Mouse (Mus musculus) stomach, embryonic 16.5 days (tissue): Measurements from ENCODE around the gene Patj. TPM values are rescaled to one million over a fixed set of nuclear protein-coding genes. Genes with fewer than 3 reads are reported as not detected.
A peak's percentile ranks its signal among the peaks of the same experiment; 100 is the strongest.
"Not testable (repeated sequence)": the region's sequence is repeated elsewhere in the genome, so short reads cannot be mapped to it uniquely, and the experiment has no call there.

Source experiments
- ATAC-seq: fragments of 200-750 bp; cut with Nextera tagmentation; 2 replicates; pipeline ENCODE4 v1.8.0; 2017; ENCODE audit warnings: moderate number of reproducible peaks, moderate TSS enrichment; ENCODE audit not compliant: insufficient read depth, low FRiP score
- H3K27ac ChIP-seq: fragments of 300-500 bp; sonication (generic); 2 replicates; pipeline ENCODE4 v1.5.1; 2014; ENCODE audit warnings: low read length
- H3K27me3 ChIP-seq: fragments of 300-500 bp; sonication (generic); 2 replicates; pipeline ENCODE4 v1.6.1; 2014; ENCODE audit warnings: low read length, control low read depth, mixed read lengths; ENCODE audit not compliant: control insufficient read depth, insufficient read depth
- H3K36me3 ChIP-seq: fragments of 300-500 bp; sonication (generic); 2 replicates; pipeline ENCODE4 v1.6.1; 2014; ENCODE audit warnings: low read length; ENCODE audit not compliant: control insufficient read depth, insufficient read depth
- H3K4me1 ChIP-seq: fragments of 300-500 bp; sonication (generic); 2 replicates; pipeline ENCODE4 v1.6.1; 2014; ENCODE audit warnings: low read length, control low read depth, mixed read lengths; ENCODE audit not compliant: control insufficient read depth, insufficient read depth
- H3K4me2 ChIP-seq: fragments of 300-500 bp; sonication (generic); 2 replicates; pipeline ENCODE4 v1.6.1; 2014; ENCODE audit warnings: low read depth, low read length, mixed read lengths
- H3K4me3 ChIP-seq: fragments of 300-500 bp; sonication (generic); replicated peaks from 2 replicates; pipeline ENCODE4 v1.5.1; 2014; ENCODE audit warnings: mild to moderate bottlenecking, low read length
- H3K9ac ChIP-seq: fragments of 300-500 bp; sonication (generic); 2 replicates; pipeline ENCODE4 v1.6.1; 2014; ENCODE audit warnings: low read length
- H3K9me3 ChIP-seq: fragments of 300-500 bp; sonication (generic); replicated peaks from 2 replicates; pipeline ENCODE4 v1.6.1; 2016; ENCODE audit warnings: low read length, control low read depth; ENCODE audit not compliant: control insufficient read depth
- WGBS: fragments of 180-500 bp; shearing (Covaris S2); extraction: QIAGEN DNeasy Blood & Tissue Kit; methylation state at CpG from one replicate; pipeline ENCODE4 v1.1.7; 2014; 5-methylcytosine and 5-hydroxymethylcytosine counted together
- polyA plus RNA-seq: library from polyadenylated mRNA; unstranded; fragments of >200 nt; fragmentation: Nextera tagmentation; extraction: Ambion mirVana; gene quantifications from 2 replicates; pipeline ENCODE4 v1.2.1, GENCODE M21; 2015

Gene Patj
- polyA plus RNA-seq, 1 experiment from 2014 or later, result 19.0 TPM

DNA sequence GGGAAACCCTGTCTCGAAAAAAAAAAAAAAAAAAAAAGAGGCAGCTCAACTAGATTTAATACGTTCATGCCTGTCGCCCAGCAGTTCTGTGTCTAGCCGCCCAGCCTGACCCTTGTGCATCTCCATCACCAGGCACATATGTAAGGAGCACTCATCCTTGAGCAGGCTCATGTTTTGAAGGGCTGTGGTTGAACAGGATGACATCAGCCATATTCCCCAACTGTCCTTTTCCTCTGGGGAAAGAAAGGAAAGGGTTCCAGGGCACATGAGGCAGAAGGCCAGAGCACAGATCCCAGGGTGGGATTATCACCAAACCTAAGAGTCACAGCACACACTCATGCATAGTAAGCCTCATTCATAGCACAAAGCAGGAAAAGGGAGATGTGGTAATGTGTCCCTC lies 302.3 kb downstream of the Patj start:
- ATAC-seq, result no peak

GRCm38 (mm10) chr4:98698921-98699320 lies 303.3 kb downstream of the Patj start:
- Histone ChIP-seq H3K4me3 (no peak overlapping the region), H3K4me1 (no peaks in the 10 kb centered on the region), H3K4me2 (no peak overlapping the region), H3K36me3 (no peaks in the 10 kb centered on the region), H3K9me3 (no peaks in the 10 kb centered on the region), H3K9ac (no peak overlapping the region), H3K27ac (no peak overlapping the region), H3K27me3 (no peaks in the 10 kb centered on the region)
- 64% methylated on average over 3 of the region's 3 CpGs for WGBS
- ATAC-seq, result no peak

More for the DNA sequence above, 302.3 kb downstream of the Patj start:
- WGBS, result 83% methylated on average over 4 of the region's 4 CpGs
- Histone ChIP-seq H3K4me1 (no peaks in the 10 kb centered on the region), H3K27ac (no peak overlapping the region), H3K4me3 (no peak overlapping the region), H3K27me3 (no peaks in the 10 kb centered on the region), H3K36me3 (no peaks in the 10 kb centered on the region), H3K9me3 (no peaks in the 10 kb centered on the region), H3K4me2 (no peak overlapping the region), H3K9ac (no peak overlapping the region)

GRCm38 (mm10) chr4:98700156-98700555 lies 304.6 kb downstream of the Patj start:
- H3K4me2 ChIP-seq, result no peak overlapping the region
- H3K9ac ChIP-seq, result no peak overlapping the region
- 0 out of 2 replicates have a peak, but pooled peaks cover 3% of the 10 kb centered on the region for H3K36me3 ChIP-seq
- no peak for ATAC-seq
- H3K27ac ChIP-seq, result no peak overlapping the region
- no peak overlapping the region for H3K4me3 ChIP-seq
- no peaks in the 10 kb centered on the region for H3K9me3 ChIP-seq
- no peaks in the 10 kb centered on the region for H3K27me3 ChIP-seq
- H3K4me1 ChIP-seq, result no peaks in the 10 kb centered on the region
- WGBS, result 90% methylated on average over 3 of the region's 3 CpGs

GRCm38 (mm10) chr4:98702201-98702894 lies 306.8 kb downstream of the Patj start:
- no peaks in the 10 kb centered on the region for H3K9me3 ChIP-seq
- H3K27me3 ChIP-seq, result no peaks in the 10 kb centered on the region
- 24% methylated on average over 12 of the region's 12 CpGs for WGBS
- H3K4me1 ChIP-seq, result no peaks in the 10 kb centered on the region
- H3K36me3 ChIP-seq, result 0 out of 2 replicates have a peak, but pooled peaks cover 3% of the 10 kb centered on the region
- ATAC-seq, result peak; percentile 48; the same call in 1 of the 2 replicates
- H3K4me3 ChIP-seq, result no peak overlapping the region
- H3K9ac ChIP-seq, result peak overlapping the region; percentile 38; the same call in 1 of the 2 replicates
- H3K4me2 ChIP-seq, result no peak overlapping the region
- 0 out of 2 replicates have a peak overlapping the region, but pooled peaks have one; percentile 39 for H3K27ac ChIP-seq

DNA sequence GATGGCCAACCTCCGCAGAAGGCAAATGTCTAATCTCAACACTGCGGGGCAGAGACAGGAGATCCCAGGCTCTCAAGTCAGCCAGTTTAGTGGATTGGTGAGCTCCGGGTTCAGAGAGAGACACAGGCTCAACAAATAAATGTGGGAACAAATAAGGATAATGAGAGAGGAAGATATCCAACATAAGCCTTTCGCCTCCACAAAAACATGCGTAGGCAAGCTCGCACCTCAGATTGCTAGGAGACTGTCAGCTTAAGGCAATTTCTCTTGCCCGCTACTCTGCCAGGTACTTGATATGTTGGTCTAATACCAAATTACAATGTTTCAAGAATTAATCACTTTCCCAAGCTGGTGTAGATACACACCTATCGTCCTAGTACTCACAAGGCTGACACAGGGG lies 315.3 kb downstream of the Patj start:
- H3K4me1 ChIP-seq, result no peaks in the 10 kb centered on the region
- H3K9ac ChIP-seq, result no peak overlapping the region
- no peak overlapping the region for H3K27ac ChIP-seq
- no peak overlapping the region for H3K4me3 ChIP-seq
- H3K36me3 ChIP-seq, result no peaks in the 10 kb centered on the region
- no peak overlapping the region for H3K4me2 ChIP-seq
- no peaks in the 10 kb centered on the region for H3K27me3 ChIP-seq
- 93% methylated on average over 8 of the region's 8 CpGs for WGBS
- no peaks in the 10 kb centered on the region for H3K9me3 ChIP-seq
- ATAC-seq, result no peak

- no peaks in the 10 kb centered on the region for H3K4me1 ChIP-seq
- no peak overlapping the region for H3K27ac ChIP-seq
- no peaks in the 10 kb centered on the region for H3K27me3 ChIP-seq
- H3K36me3 ChIP-seq, result peaks cover 6% of the 10 kb centered on the region; the same call in 1 of the 2 replicates
- H3K9ac ChIP-seq, result no peak overlapping the region
- no peak overlapping the region for H3K4me2 ChIP-seq
- no peaks in the 10 kb centered on the region for H3K9me3 ChIP-seq
- no peak overlapping the region for H3K4me3 ChIP-seq
- 85% methylated on average over 17 of the region's 17 CpGs for WGBS
- no peak for ATAC-seq
Observed at GRCm38 (mm10) chr4:98717735-98718546, 322.4 kb downstream of the Patj start.

- H3K27ac ChIP-seq, result no peak overlapping the region
- no peak overlapping the region for H3K4me2 ChIP-seq
- H3K27me3 ChIP-seq, result no peaks in the 10 kb centered on the region
- H3K4me1 ChIP-seq, result no peaks in the 10 kb centered on the region
- H3K9me3 ChIP-seq, result no peaks in the 10 kb centered on the region
- 83% methylated on average over 10 of the region's 10 CpGs for WGBS
- H3K4me3 ChIP-seq, result no peak overlapping the region
- ATAC-seq, result no peak
- peaks cover 6% of the 10 kb centered on the region; the same call in 1 of the 2 replicates for H3K36me3 ChIP-seq
- H3K9ac ChIP-seq, result no peak overlapping the region
Observed at GRCm38 (mm10) chr4:98718547-98718917, 322.9 kb downstream of the Patj start.

DNA sequence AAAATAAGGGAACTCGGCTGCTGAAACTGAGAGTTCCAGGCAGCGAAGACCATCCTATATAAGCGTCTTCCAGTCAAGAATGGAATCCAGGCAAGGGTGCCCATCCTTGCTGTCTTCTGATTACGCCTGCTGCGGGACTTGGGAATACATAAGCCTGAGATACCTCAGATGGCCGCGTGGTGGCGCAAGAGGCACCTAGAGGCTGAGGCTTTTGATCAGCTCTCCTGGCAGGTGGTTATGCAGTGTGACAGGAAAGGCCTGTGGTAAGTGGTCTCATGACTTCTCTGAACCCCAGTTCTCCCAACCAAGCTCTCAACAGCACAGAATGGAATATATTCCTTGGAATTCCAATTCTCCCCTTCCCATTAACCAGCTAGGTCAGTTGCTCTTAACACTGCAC lies 326.9 kb downstream of the Patj start:
- Histone ChIP-seq H3K36me3 (peaks cover 6% of the 10 kb centered on the region; the same call in 1 of the 2 replicates), H3K9me3 (no peaks in the 10 kb centered on the region), H3K27me3 (peaks cover 4% of the 10 kb centered on the region), H3K4me2 (no peak overlapping the region), H3K9ac (no peak overlapping the region), H3K4me1 (no peaks in the 10 kb centered on the region), H3K27ac (no peak overlapping the region), H3K4me3 (no peak overlapping the region)
- 13% methylated on average over 8 of the region's 8 CpGs for WGBS
- ATAC-seq, result no peak

DNA sequence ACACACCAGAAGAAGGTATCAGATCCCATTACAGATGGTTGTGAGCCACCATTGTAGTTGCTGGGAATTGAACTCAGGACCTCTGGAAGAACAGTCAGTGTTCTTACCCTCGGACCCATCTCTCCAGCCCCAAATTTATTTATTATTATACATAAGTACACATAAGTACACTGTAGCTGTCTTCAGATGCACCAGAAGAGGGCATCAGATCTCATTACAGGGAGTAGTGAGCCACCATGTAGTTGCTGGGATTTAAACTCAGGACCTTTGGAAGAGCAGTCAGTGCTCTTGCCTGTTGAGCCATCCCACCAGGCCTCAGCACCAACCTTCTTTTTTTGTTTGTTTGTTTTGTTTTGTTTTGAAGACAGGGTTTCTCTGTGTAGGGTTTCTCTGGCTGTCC lies 329.1 kb downstream of the Patj start:
- not testable (repeated sequence) for H3K27ac ChIP-seq, H3K9me3 ChIP-seq, ATAC-seq, H3K4me1 ChIP-seq, H3K4me2 ChIP-seq, H3K9ac ChIP-seq, H3K36me3 ChIP-seq, H3K4me3 ChIP-seq
- 89% methylated on average over 1 of the region's 1 CpGs for WGBS
- H3K27me3 ChIP-seq, result peaks cover 14% of the 10 kb centered on the region
